Mouse (Mus musculus): ENCODE results near the gene Prrc2b.

GRCm38 (mm10) chr2:32220021-32220420 lies 69.1 kb downstream of the Prrc2b start:
- TF ChIP-seq CTCF (IDR thresholded peaks at IDR 0.05; ENCODE audit: control insufficient read depth, insufficient read depth, insufficient replicate concordance, low read depth, low read length) (no peak), POLR2A (IDR thresholded peaks at IDR 0.05; ENCODE audit: control insufficient read depth, low read depth, low read length) (no peak)

All from testis, adult 2 months (tissue).